Mouse (Mus musculus) testis, adult 2 months (tissue): Measurements from ENCODE around the gene Mmrn2.

Experiments used
- CTCF ChIP-seq: fragments of 200-500 bp; IDR thresholded peaks from 2 replicates; pipeline ENCODE4 v1.5.1; 2012; ENCODE audit warnings: low read depth, mild to moderate bottlenecking, inconsistent platforms, low read length, moderate library complexity; ENCODE audit not compliant: control insufficient read depth, insufficient read depth, insufficient replicate concordance
- POLR2A ChIP-seq: fragments of 200-500 bp; IDR thresholded peaks from 2 replicates; pipeline ENCODE4 v1.6.1; 2012; ENCODE audit warnings: low read depth, mild to moderate bottlenecking, inconsistent platforms, low read length, moderate library complexity; ENCODE audit not compliant: control insufficient read depth

GRCm38 (mm10) chr14:34450451-34450850 is 75.2 kb downstream of the Mmrn2 start:
- no peak for TF ChIP-seq CTCF
- TF ChIP-seq POLR2A: no peak
